Mouse (Mus musculus) left cerebral cortex, adult 9 months (tissue): Measurements from ENCODE around the gene Rplp2.
A peak's percentile ranks its signal among the peaks of the same experiment; 100 is the strongest.
"Not testable (repeated sequence)": the region's sequence is repeated elsewhere in the genome, so short reads cannot be mapped to it uniquely, and the experiment has no call there.

Experiments used
- DNase-seq, 2 experiments: peaks; one replicate each; pipeline ENCODE4 v3.0.0; 2022; ENCODE audit warnings: low spot score in 2 of 2

Gene Rplp2

GRCm38 (mm10) chr7:141443828-141444237 is 3.3 kb upstream of the Rplp2 start, which contains the start of gene Pidd1:
Gene Pidd1, minus strand, starts transcription at chr7:141444025.
- no peak for DNase-seq

- not testable (repeated sequence) for DNase-seq
Measured at GRCm38 (mm10) chr7:141446374-141446773, 796 bp upstream of the Rplp2 start.

DNA sequence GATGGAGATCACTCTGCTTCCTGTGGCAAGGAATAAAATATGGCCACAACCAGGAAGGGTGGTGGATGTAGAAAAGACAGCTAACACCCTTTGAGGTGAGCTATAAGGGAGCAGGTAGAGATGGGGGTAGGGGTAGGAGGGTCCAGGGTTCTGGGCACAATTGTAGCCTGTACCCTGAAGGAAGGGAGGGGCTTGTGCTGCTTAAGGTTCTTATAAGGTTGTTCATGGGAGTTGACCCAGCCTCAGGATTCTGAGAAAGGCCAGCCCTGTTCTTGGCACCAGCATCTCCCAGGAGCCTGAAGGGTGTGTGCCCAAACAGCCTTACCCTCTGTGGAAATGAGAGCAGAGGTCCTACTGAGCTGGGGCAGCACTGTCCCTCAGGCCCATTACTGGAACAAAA is 4.8 kb downstream of the Rplp2 start:
- DNase-seq: no peak

- DNase-seq: no peak
Measured at GRCm38 (mm10) chr7:141453636-141454035, 6.5 kb downstream of the Rplp2 start.

GRCm38 (mm10) chr7:141454967-141455551 is 7.9 kb downstream of the Rplp2 start, which contains the start of gene Pnpla2:
Gene Pnpla2, plus strand, starts transcription at chr7:141455198.
- DNase-seq: peak in 1 of 2 experiments; percentile 89

- no peak for DNase-seq
Measured at GRCm38 (mm10) chr7:141455610-141456314, 8.6 kb downstream of the Rplp2 start.

- no peak for DNase-seq
Measured at GRCm38 (mm10) chr7:141456739-141457138, 9.6 kb downstream of the Rplp2 start.

DNA sequence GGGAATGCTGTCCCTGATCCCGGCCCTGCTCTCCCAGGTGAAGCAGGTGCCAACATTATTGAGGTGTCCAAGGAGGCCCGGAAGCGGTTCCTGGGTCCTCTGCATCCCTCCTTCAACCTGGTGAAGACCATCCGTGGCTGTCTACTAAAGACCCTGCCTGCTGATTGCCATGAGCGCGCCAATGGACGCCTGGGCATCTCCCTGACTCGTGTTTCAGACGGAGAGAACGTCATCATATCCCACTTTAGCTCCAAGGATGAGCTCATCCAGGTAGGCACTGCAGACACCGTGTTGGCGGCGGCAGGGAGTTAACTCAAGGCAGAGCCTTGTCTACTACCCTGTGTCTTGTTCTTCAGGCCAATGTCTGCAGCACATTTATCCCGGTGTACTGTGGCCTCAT is 10.1 kb downstream of the Rplp2 start:
- no peak for DNase-seq

- no peak for DNase-seq
Measured at GRCm38 (mm10) chr7:141457986-141458660, 11.0 kb downstream of the Rplp2 start.

DNA sequence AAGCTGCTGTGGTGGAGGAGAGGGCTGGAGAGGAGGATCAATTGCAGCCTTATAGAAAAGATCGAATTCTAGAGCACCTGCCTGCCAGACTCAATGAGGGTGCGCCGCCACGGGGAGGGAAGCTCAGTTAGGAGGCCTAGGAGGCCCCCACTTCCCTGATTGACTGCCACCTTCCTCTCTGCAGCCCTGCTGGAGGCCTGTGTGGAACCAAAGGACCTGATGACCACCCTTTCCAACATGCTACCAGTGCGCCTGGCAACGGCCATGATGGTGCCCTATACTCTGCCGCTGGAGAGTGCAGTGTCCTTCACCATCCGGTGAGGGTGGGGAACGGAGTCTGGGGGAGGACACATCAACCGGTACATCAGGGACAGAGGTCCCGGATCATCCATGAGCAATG is 11.5 kb downstream of the Rplp2 start:
- no peak for DNase-seq

- no peak for DNase-seq
Measured at GRCm38 (mm10) chr7:141459301-141459711, 12.1 kb downstream of the Rplp2 start.

DNA sequence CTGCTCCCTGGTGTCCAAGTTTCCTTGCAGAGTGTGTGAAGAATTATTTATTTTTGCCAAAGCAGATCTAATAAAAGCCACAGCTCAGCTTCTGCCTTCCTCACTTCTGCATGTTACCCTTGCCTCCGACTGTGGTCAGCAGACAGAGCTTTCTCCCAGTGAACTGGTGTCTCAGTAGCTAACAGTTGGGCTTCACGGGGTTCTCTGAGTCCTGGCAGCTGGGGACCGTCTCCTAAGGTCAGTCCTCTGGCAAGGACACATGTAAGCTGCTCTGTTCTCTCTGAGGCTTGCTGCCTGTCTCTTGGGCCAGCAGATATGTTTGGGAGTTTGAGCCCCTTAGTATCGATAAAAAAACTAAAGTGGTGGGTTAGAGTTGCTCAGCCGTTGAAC is 12.8 kb downstream of the Rplp2 start:
- no peak for DNase-seq

- no peak for DNase-seq
Measured at GRCm38 (mm10) chr7:141460391-141461113, 13.4 kb downstream of the Rplp2 start, which contains the start of gene Cracr2b. Gene Cracr2b, plus strand, starts transcription at chr7:141461094.

DNA sequence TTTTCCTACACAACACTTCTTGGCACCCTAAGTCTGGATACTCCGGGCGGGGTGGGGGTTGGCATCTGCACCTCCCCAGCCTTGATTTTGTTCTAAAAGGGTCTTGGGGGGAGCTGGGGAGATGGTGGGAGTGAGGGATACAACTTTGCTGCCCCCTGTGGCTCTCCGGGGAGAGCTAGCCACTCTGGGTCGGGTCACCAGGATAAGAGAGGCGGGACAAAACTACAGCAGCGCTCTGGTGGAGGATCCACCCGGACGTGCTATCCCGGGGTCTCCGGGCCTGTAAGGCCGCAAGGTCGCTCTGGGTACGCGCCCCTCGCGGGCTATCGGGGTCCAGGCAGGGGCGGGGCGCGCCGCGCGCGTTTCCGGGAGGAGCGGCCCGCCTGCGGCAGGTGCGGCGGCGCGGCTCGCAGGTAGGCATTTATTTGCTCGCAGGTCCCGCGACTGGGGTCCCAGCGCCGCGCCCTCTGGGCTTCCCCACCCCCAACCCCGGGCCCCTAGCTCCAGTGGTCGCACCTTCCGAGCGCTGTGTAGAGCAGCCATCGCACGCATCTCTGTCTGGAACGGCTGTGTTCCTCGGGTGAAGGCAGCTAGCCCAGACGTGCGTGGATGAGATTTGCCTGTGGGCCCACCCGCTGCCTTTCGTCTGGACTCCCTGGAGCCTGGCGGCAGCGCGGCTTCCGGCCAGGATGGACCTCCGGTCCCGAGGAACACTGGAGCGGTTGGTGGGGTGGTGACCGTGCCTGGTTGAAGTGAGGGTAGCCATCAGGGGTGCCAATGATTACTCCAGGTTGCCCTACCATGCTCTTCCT is 14.6 kb downstream of the Rplp2 start:
- no peak for DNase-seq

- DNase-seq: no peak
Measured at GRCm38 (mm10) chr7:141462333-141462821, 15.2 kb downstream of the Rplp2 start.

- DNase-seq: no peak
Measured at GRCm38 (mm10) chr7:141463824-141464602, 16.8 kb downstream of the Rplp2 start.

- DNase-seq: no peak
Measured at GRCm38 (mm10) chr7:141464603-141465201, 17.5 kb downstream of the Rplp2 start.

DNA sequence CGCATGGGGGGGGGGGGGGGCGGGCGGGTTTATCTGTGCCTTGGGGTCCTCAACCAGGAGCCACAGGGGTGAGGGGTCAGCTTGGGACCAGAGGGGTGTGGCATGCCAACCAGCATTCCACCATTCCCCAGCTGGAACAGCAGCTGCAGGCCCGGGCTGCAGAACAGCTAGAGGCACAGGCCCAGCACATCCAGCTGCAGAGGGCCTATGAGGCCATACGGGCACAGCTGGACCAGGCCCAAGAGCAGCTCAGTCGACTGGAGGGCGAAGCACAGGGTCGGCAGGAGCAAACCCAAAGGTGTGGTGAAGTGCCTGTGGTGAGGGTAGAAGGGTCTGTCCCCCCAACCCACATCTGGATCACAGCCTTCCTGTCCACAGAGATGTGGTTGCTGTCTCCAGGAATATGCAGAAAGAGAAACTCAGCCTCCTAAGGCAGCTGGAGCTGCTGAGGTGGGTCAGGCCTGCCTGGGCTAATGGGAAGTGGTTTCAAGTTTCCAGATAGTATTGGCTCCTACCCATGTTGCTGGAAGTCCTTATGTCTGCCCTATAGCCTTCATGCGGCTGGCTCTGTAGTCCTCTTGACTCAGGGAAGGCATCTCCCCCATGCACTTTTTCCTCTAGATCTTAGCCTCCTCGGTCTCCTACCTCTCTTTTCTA is 18.3 kb downstream of the Rplp2 start:
- no peak for DNase-seq

GRCm38 (mm10) chr7:141466045-141466394 is 18.9 kb downstream of the Rplp2 start:
- DNase-seq: no peak
